Mouse (Mus musculus): ENCODE data around the gene Setdb1. TPM values are rescaled to one million over a fixed set of nuclear protein-coding genes. Genes with fewer than 3 reads are reported as not detected.

Setdb1 gene
- polyA plus RNA-seq, 1 experiment from 2014 or later = 67.3 TPM

DNA sequence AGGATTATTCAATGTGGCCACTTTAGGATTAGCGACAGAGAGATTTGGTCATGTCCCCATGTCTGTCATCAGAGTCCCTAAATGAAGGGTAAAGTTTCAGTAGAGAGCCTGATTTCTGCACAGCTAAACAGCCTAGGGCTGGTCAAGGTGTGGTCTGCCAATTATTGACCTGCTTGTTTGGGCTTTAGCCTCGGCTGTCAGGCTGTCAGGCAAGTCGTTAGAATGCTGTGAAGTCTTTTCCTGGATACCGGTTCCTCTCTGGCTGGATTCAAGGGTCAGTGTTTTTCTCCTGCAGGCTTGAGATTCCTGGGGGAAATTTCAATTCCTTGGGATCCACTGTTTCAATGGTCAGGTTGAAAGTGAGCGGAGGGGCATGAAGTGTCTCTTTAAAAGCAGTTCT lies 71.0 kb downstream of the Setdb1 start:
- Histone ChIP-seq H3K4me1 (ENCODE audit: control insufficient read depth, insufficient read depth, low read length) (peaks cover 2% of the 10 kb centered on the region; the same call in 1 of the 2 replicates), H3K4me2 (ENCODE audit: low read depth, low read length) (no peak overlapping the region), H3K27me3 (ENCODE audit: control insufficient read depth, insufficient read depth, low read length) (no peaks in the 10 kb centered on the region), H3K4me3 (ENCODE audit: low read depth, low read length) (no peak overlapping the region), H3K27ac (replicated peaks; ENCODE audit: low read depth, low read length) (no peak overlapping the region), H3K9me3 (replicated peaks; ENCODE audit: control insufficient read depth, low read length) (no peaks in the 10 kb centered on the region), H3K9ac (replicated peaks; ENCODE audit: low read length) (no peak overlapping the region), H3K36me3 (replicated peaks; ENCODE audit: control insufficient read depth, insufficient read depth, low read depth, low read length) (no peaks in the 10 kb centered on the region)
- WGBS = 71% methylated on average over 5 of the region's 5 CpGs
- DNase-seq (ENCODE audit: low spot score) (no peak), ATAC-seq (replicated peaks; ENCODE audit: insufficient number of reproducible peaks, low FRiP score, low TSS enrichment, low read depth) (no peak)

DNA sequence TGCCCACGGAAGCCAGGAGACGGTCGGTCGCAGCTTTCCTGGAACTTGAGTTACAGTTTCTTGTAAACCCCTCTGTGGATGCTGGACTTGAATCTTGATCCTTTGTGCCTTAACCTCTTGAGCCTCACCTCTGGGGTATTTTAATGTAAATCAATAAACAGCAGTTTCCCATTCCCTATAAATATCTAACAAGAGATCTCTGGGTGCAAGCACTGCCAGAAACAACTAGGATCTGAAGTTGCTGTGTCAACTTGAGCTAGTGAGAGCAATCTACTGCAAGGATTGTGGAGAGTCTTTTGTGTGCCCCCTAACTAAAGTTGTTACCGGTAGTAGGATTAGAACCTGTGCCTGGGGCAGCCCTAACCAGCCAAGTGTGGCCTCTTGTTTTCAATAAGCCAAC lies 71.6 kb downstream of the Setdb1 start:
- no peak overlapping the region for H3K27ac ChIP-seq (replicated peaks; ENCODE audit: low read depth, low read length)
- H3K4me2 ChIP-seq (ENCODE audit: low read depth, low read length) = no peak overlapping the region
- ATAC-seq (replicated peaks; ENCODE audit: insufficient number of reproducible peaks, low FRiP score, low TSS enrichment, low read depth) (no peak), DNase-seq (ENCODE audit: low spot score) (no peak)
- H3K27me3 ChIP-seq (ENCODE audit: control insufficient read depth, insufficient read depth, low read length) = no peaks in the 10 kb centered on the region
- H3K4me3 ChIP-seq (ENCODE audit: low read depth, low read length) = no peak overlapping the region
- 91% methylated on average over 5 of the region's 5 CpGs for WGBS
- no peak overlapping the region for H3K9ac ChIP-seq (replicated peaks; ENCODE audit: low read length)
- H3K36me3 ChIP-seq (replicated peaks; ENCODE audit: control insufficient read depth, insufficient read depth, low read depth, low read length) = no peaks in the 10 kb centered on the region
- H3K4me1 ChIP-seq (ENCODE audit: control insufficient read depth, insufficient read depth, low read length) = peaks cover 2% of the 10 kb centered on the region
- no peaks in the 10 kb centered on the region for H3K9me3 ChIP-seq (replicated peaks; ENCODE audit: control insufficient read depth, low read length)

DNA sequence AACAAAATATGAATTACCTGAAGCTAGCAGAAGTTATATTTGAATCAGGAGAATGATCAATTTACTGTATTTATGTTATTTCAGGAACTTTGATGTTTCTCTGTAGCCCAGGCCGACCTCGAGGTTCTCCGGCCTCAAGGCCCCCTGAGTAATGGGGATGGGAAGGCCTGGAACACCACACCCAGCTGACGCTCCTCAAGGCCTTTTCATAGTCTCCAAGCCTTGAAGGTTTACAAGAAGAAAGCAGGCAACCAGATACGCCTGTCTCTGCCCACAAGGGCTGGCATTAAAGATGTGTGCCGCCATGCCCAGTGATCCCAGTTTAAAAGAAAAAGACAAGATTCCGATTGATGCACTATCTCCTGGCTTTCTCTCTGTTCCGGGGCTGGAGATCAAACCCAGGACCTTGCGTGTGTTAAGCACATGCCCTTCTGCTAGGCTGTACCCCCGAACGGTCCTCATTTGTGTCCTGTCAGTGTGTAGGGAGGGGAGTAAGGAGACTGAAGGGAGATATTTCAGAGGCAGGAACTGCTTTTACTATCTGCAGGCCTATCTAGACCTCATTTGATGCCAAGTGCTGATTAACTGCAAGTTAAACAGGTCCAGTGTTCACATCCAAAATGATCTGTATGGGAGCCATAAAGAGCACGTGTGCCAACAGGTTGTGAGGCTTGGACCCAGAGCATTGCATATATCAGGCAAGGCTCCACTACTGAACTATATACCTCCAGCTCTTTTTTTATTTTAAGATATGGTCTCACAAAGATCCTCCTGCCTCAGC lies 72.3 kb downstream of the Setdb1 start:
- Histone ChIP-seq H3K4me1 (ENCODE audit: control insufficient read depth, insufficient read depth, low read length) (peaks cover 2% of the 10 kb centered on the region), H3K36me3 (replicated peaks; ENCODE audit: control insufficient read depth, insufficient read depth, low read depth, low read length) (no peaks in the 10 kb centered on the region), H3K9ac (replicated peaks; ENCODE audit: low read length) (no peak overlapping the region), H3K4me3 (ENCODE audit: low read depth, low read length) (0 out of 2 replicates have a peak overlapping the region, but pooled peaks have one; percentile 0), H3K9me3 (replicated peaks; ENCODE audit: control insufficient read depth, low read length) (no peaks in the 10 kb centered on the region), H3K27ac (replicated peaks; ENCODE audit: low read depth, low read length) (no peak overlapping the region), H3K4me2 (ENCODE audit: low read depth, low read length) (no peak overlapping the region; the same call in 1 of the 2 replicates), H3K27me3 (ENCODE audit: control insufficient read depth, insufficient read depth, low read length) (no peaks in the 10 kb centered on the region)
- ATAC-seq (replicated peaks; ENCODE audit: insufficient number of reproducible peaks, low FRiP score, low TSS enrichment, low read depth) (no peak), DNase-seq (ENCODE audit: low spot score) (no peak)
- 84% methylated on average over 12 of the region's 12 CpGs for WGBS

DNA sequence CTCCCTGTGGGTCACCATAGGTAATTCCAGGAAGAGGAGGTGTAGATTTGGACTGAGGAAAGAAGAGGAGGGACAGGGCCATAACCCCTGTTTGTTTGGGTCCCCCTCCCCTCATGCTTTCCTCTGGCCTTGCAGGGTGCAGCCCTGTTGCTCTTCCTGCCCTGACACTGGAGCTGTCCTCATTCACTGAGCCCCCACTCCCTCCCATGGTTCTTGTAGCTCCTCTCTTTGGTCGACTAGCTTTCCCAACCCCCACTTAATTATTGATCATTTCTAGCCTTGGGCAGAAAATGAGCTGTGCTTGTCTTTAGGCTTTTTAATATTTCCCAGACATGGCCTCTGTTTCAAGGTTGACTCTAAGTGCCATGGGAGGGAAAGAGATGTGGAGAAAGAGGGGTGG lies 72.9 kb downstream of the Setdb1 start:
- Histone ChIP-seq H3K4me1 (ENCODE audit: control insufficient read depth, insufficient read depth, low read length) (peaks cover 2% of the 10 kb centered on the region), H3K36me3 (replicated peaks; ENCODE audit: control insufficient read depth, insufficient read depth, low read depth, low read length) (no peaks in the 10 kb centered on the region), H3K27me3 (ENCODE audit: control insufficient read depth, insufficient read depth, low read length) (no peaks in the 10 kb centered on the region), H3K4me3 (ENCODE audit: low read depth, low read length) (peak overlapping the region; percentile 68), H3K27ac (replicated peaks; ENCODE audit: low read depth, low read length) (no peak overlapping the region), H3K9me3 (replicated peaks; ENCODE audit: control insufficient read depth, low read length) (no peaks in the 10 kb centered on the region), H3K9ac (replicated peaks; ENCODE audit: low read length) (peak overlapping the region; percentile 84), H3K4me2 (ENCODE audit: low read depth, low read length) (peak overlapping the region; percentile 87)
- WGBS = 24% methylated on average over 1 of the region's 1 CpGs
- ATAC-seq (replicated peaks; ENCODE audit: insufficient number of reproducible peaks, low FRiP score, low TSS enrichment, low read depth) (no peak), DNase-seq (ENCODE audit: low spot score) (no peak)

DNA sequence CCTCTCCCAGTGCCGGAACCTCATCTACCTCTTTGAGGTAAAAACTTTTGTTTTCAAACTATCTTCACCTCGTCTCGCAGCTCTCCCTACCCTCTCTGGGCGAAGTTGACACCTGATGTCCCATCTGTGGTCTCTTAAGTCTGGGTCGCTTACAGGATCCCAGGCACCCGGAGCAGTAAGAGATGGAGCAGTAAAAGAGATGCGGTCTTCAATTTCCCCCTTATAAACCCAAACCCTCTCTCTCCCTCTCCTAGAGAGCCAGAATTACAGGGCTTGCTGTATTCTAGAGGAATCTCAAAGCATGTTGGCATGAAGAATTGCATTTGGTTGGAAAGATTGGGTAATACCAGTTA lies 73.4 kb downstream of the Setdb1 start:
- no peaks in the 10 kb centered on the region for H3K9me3 ChIP-seq (replicated peaks; ENCODE audit: control insufficient read depth, low read length)
- peaks cover 2% of the 10 kb centered on the region for H3K4me1 ChIP-seq (ENCODE audit: control insufficient read depth, insufficient read depth, low read length)
- peak; percentile 14 for DNase-seq (ENCODE audit: low spot score)
- no peak for ATAC-seq (replicated peaks; ENCODE audit: insufficient number of reproducible peaks, low FRiP score, low TSS enrichment, low read depth)
- H3K9ac ChIP-seq (replicated peaks; ENCODE audit: low read length) = peak overlapping the region; percentile 84
- H3K4me2 ChIP-seq (ENCODE audit: low read depth, low read length) = peak overlapping the region; percentile 87
- peak overlapping the region; percentile 68 for H3K4me3 ChIP-seq (ENCODE audit: low read depth, low read length)
- H3K27me3 ChIP-seq (ENCODE audit: control insufficient read depth, insufficient read depth, low read length) = no peaks in the 10 kb centered on the region
- no peaks in the 10 kb centered on the region for H3K36me3 ChIP-seq (replicated peaks; ENCODE audit: control insufficient read depth, insufficient read depth, low read depth, low read length)
- H3K27ac ChIP-seq (replicated peaks; ENCODE audit: low read depth, low read length) = peak overlapping the region; percentile 90
- 3% methylated on average over 7 of the region's 7 CpGs for WGBS

DNA sequence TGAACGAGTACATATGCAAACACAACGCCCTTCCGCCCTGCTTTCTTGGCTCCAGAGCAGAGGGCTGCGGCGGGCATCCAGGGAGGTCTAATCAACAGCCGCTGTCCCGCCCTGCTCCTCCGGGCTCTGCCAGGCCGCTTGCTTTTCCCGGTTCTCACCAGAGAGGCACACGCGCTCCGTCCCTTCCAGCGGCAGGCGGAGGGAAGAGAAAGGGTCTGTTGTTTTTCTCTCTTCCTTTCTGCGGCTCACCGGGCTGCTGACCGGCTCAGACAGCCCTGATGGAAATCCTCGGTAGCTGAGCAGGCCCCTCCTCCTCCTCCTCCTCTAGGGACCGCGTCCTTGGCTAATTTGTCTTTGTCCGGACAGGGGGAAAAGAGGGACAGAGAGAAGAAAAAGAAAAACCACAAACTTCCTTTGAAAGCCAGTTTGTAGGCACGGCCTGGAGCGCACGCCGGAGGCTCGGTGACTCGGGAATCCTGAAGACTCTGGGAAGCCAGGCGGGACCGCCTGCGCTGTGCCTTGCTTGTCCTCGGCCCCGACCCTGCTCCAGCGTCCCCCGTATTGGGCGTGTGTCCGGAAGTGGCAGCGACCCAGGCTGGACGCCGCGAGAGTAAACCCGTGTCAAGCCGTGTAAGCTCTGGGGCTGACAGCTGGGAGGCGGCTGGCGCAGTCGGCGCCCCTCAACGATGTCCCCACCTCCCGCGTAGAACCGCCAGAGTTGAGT lies 74.0 kb downstream of the Setdb1 start:
- H3K27ac ChIP-seq (replicated peaks; ENCODE audit: low read depth, low read length) = peak overlapping the region; percentile 90
- H3K9ac ChIP-seq (replicated peaks; ENCODE audit: low read length) = peak overlapping the region; percentile 84
- ATAC-seq (replicated peaks; ENCODE audit: insufficient number of reproducible peaks, low FRiP score, low TSS enrichment, low read depth) = peak; percentile 64
- H3K4me1 ChIP-seq (ENCODE audit: control insufficient read depth, insufficient read depth, low read length) = peaks cover 2% of the 10 kb centered on the region
- H3K36me3 ChIP-seq (replicated peaks; ENCODE audit: control insufficient read depth, insufficient read depth, low read depth, low read length) = no peaks in the 10 kb centered on the region
- peak; percentile 85 for DNase-seq (ENCODE audit: low spot score)
- peak overlapping the region; percentile 68 for H3K4me3 ChIP-seq (ENCODE audit: low read depth, low read length)
- under 1% methylated on average over 50 of the region's 51 CpGs for WGBS
- peak overlapping the region; percentile 87 for H3K4me2 ChIP-seq (ENCODE audit: low read depth, low read length)
- H3K27me3 ChIP-seq (ENCODE audit: control insufficient read depth, insufficient read depth, low read length) = no peaks in the 10 kb centered on the region
- H3K9me3 ChIP-seq (replicated peaks; ENCODE audit: control insufficient read depth, low read length) = no peaks in the 10 kb centered on the region

DNA sequence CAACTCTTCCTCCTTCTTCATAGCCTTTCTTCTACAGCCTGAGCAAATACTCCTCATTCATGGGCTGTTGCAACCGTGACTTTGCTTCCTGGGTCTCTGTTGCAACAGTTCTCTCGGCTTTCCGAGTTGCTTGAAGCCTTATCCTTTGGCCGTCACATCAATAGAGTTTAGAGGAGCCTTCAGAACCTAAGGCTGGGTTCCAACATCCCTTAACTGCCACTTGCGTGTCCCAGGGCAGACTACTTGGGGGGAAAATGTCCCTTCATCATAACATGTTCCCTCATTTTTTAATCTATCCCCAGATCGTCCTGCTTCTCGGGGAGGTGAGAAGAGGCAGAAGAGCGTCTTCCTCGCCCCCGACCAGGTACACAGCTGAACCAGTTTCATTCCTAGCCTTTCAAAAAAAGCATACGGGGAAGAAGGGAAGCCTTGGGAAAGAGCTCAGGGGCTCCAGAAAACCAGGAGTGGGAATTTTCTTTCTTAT lies 74.6 kb downstream of the Setdb1 start:
- Histone ChIP-seq H3K27ac (replicated peaks; ENCODE audit: low read depth, low read length) (peak overlapping the region; percentile 90), H3K4me1 (ENCODE audit: control insufficient read depth, insufficient read depth, low read length) (peaks cover 2% of the 10 kb centered on the region), H3K4me2 (ENCODE audit: low read depth, low read length) (peak overlapping the region; percentile 87), H3K9me3 (replicated peaks; ENCODE audit: control insufficient read depth, low read length) (no peaks in the 10 kb centered on the region), H3K9ac (replicated peaks; ENCODE audit: low read length) (peak overlapping the region; percentile 84), H3K36me3 (replicated peaks; ENCODE audit: control insufficient read depth, insufficient read depth, low read depth, low read length) (no peaks in the 10 kb centered on the region), H3K27me3 (ENCODE audit: control insufficient read depth, insufficient read depth, low read length) (no peaks in the 10 kb centered on the region), H3K4me3 (ENCODE audit: low read depth, low read length) (peak overlapping the region; percentile 68)
- under 1% methylated on average over 11 of the region's 11 CpGs for WGBS
- ATAC-seq (replicated peaks; ENCODE audit: insufficient number of reproducible peaks, low FRiP score, low TSS enrichment, low read depth) (no peak), DNase-seq (ENCODE audit: low spot score) (peak; percentile 37)
